In genomic region chr13:56383406-56383805, GRCm38 (mm10) we compare ENCODE assay signal across 19 mouse cellular contexts. TPM values are rescaled to one million over a fixed set of nuclear protein-coding genes. Genes with fewer than 3 reads are reported as not detected.
"Had no signal": no experiment of that assay in that cellular context is flagged by ENCODE, and none has a peak within 500 bp of the region (broad histone marks: within the 10 kb centered on the region; RNA-seq: fewer than 3 reads in every experiment).

No protein-coding gene starts in this region.

- H3K9me3 ChIP-seq: limb, embryonic 12.5 days; midbrain, embryonic 10.5 days; neural tube, embryonic 12.5 days had no signal

- H3K36me3 ChIP-seq: limb, embryonic 12.5 days; midbrain, embryonic 10.5 days; neural tube, embryonic 12.5 days had no signal

- H3K4me2 ChIP-seq: limb, embryonic 12.5 days; neural tube, embryonic 12.5 days had no signal

- H3K27me3 ChIP-seq: limb, embryonic 12.5 days; neural tube, embryonic 12.5 days had no signal

- DNase-seq: kidney, postnatal 25 days; lung, adult 18-20 months; midbrain, embryonic 14.5 days; right cerebral cortex, postnatal 4 days; thymus, adult 18-20 months; thymus, postnatal 14 days had no signal

- H3K4me1 ChIP-seq: midbrain, embryonic 10.5 days had no signal

- H3K4me3 ChIP-seq: left cerebral cortex, adult 2 months; limb, embryonic 12.5 days; midbrain, embryonic 10.5 days; myocyte; neural tube, embryonic 12.5 days had no signal

- H3K27ac ChIP-seq: left cerebral cortex, adult 2 months; limb, embryonic 12.5 days; liver, embryonic 14.5 days; midbrain, embryonic 10.5 days; neural tube, embryonic 12.5 days had no signal

- H3K9ac ChIP-seq: limb, embryonic 12.5 days; liver, embryonic 14.5 days; neural tube, embryonic 12.5 days had no signal

RNA-seq across cellular contexts. Expression of gene Gm3045, which starts 43.0 kb away (rescaled TPM):
- total RNA-seq: layer of hippocampus, postnatal 25 days; left cerebral cortex, adult 2 months; left cerebral cortex, postnatal 14 days; liver, adult 2 months; neutrophil, adult 5-6 weeks had no signal
- polyA plus RNA-seq: kidney, embryonic 16.5 days; limb, embryonic 12.5 days; liver, adult 2 months; liver, embryonic 14.5 days; lung, embryonic 16.5 days; midbrain, embryonic 10.5 days; midbrain, embryonic 14.5 days; myocyte; neural tube, embryonic 12.5 days; spleen, adult 2 months had no signal

RNA-seq across cellular contexts. Expression of gene Slc25a48, which starts 54.7 kb away (rescaled TPM):
- total RNA-seq: layer of hippocampus, postnatal 25 days; left cerebral cortex, adult 2 months had no signal
- polyA plus RNA-seq: midbrain, embryonic 10.5 days; myocyte; neural tube, embryonic 12.5 days had no signal
